In genomic region chr4:135312706-135313105, GRCm38 (mm10) we compare ENCODE assay signal across 8 mouse cellular contexts. TPM values are rescaled to one million over a fixed set of nuclear protein-coding genes. Genes with fewer than 3 reads are reported as not detected.
A peak's percentile ranks its signal among the peaks of the same experiment; 100 is the strongest.
DNase-seq lines count a peak whose midpoint lies in the region; ATAC-seq and TF ChIP-seq lines count a peak whose summit lies in the region.
"Had no signal": no experiment of that assay in that cellular context is flagged by ENCODE, and none has a peak within 500 bp of the region (broad histone marks: within the 10 kb centered on the region; RNA-seq: fewer than 3 reads in every experiment).

No protein-coding gene starts in this region.

- H3K9me3 ChIP-seq in CH12.LX (replicated peaks; ENCODE audit: low read length) = peaks cover 16% of the 10 kb centered on the region
- H3K9me3 ChIP-seq in heart, embryonic 12.5 days (replicated peaks) = peaks cover 8% of the 10 kb centered on the region; the same call in 1 of the 2 replicates
- H3K9me3 ChIP-seq: neural tube, embryonic 13.5 days had no signal

- no peak for TF ChIP-seq RAD21 in CH12.LX (IDR thresholded peaks at IDR 0.05; ENCODE audit: low read depth, low read length)

- DNase-seq in 3134 (ENCODE audit: extremely low read depth, insufficient read length, low spot score) (peak; percentile 34), CH12.LX (ENCODE audit: extremely low read depth) (no peak)
- DNase-seq in cerebellum, adult 2 months = peak in 1 of 2 experiments; percentile 49
- peak; percentile 83 to 86 for DNase-seq in kidney, postnatal 36 days
- no peak for DNase-seq in frontal cortex, postnatal 10 days (ENCODE audit: low spot score in 2 of 2)

- peak overlapping the region; percentile 5; the same call in 1 of the 2 replicates for H3K9ac ChIP-seq in CH12.LX (ENCODE audit: insufficient read depth, low read depth)
- peak overlapping the region; percentile 2; the same call in 1 of the 2 replicates for H3K9ac ChIP-seq in heart, embryonic 12.5 days
- H3K9ac ChIP-seq: neural tube, embryonic 13.5 days had no signal

- dilution Hi-C loops in CH12.LX (cut with MboI; ENCODE audit: extremely low pct_ligation_motif_present, extremely low pct_unique_long_range_greater_than_20kb, low sequenced_read_pairs) = no loop called here

- H3K4me3 ChIP-seq in CH12.LX (replicated peaks in 1 of 3; ENCODE audit: low read depth in 2 of 3, low read length in 2 of 3, poor library complexity in 1 of 3) = no peak overlapping the region
- H3K4me3 ChIP-seq in cerebellum, adult 2 months (replicated peaks; ENCODE audit: insufficient read depth, low read depth, low read length) = no peak overlapping the region
- H3K4me3 ChIP-seq in heart, embryonic 12.5 days = no peak overlapping the region
- H3K4me3 ChIP-seq: neural tube, embryonic 13.5 days had no signal

- no peak for TF ChIP-seq POLR2A in CH12.LX (IDR thresholded peaks at IDR 0.05; ENCODE audit: low read depth, low read length)
- no peak for TF ChIP-seq POLR2A in cerebellum, adult 2 months (IDR thresholded peaks at IDR 0.05; ENCODE audit: borderline replicate concordance, insufficient read depth, low read length)

- no peaks in the 10 kb centered on the region for H3K27me3 ChIP-seq in CH12.LX (replicated peaks)
- no peaks in the 10 kb centered on the region for H3K27me3 ChIP-seq in cerebellum, adult 2 months (ENCODE audit: control insufficient read depth, insufficient read depth, low read length)
- no peaks in the 10 kb centered on the region for H3K27me3 ChIP-seq in heart, embryonic 12.5 days (replicated peaks)
- H3K27me3 ChIP-seq: neural tube, embryonic 13.5 days had no signal

- H3K27ac ChIP-seq in CH12.LX (ENCODE audit: insufficient read depth, low read depth) = peak overlapping the region; percentile 99
- H3K27ac ChIP-seq in cerebellum, adult 2 months (ENCODE audit: insufficient read depth, low read length) = peak overlapping the region; percentile 27; the same call in 1 of the 2 replicates
- H3K27ac ChIP-seq in heart, embryonic 12.5 days (ENCODE audit: poor library complexity, severe bottlenecking) = peak overlapping the region; percentile 94
- H3K27ac ChIP-seq: neural tube, embryonic 13.5 days had no signal

- peaks cover 18 to 54% of the 10 kb centered on the region in 2 experiments for H3K4me1 ChIP-seq in CH12.LX (ENCODE audit: control insufficient read depth in 1 of 2, insufficient read depth in 2 of 2)
- no peaks in the 10 kb centered on the region for H3K4me1 ChIP-seq in cerebellum, adult 2 months (ENCODE audit: control insufficient read depth, insufficient read depth, low read length)
- H3K4me1 ChIP-seq in heart, embryonic 12.5 days (replicated peaks) = peaks cover 52% of the 10 kb centered on the region

- 3% methylated on average over 4 of the region's 4 CpGs for WGBS in cerebellum, adult 2 months
- 16% methylated on average over 4 of the region's 4 CpGs for WGBS in heart, embryonic 12.5 days

- TF ChIP-seq EP300 in CH12.LX (IDR thresholded peaks at IDR 0.05; ENCODE audit: low read length) = no peak

- peak overlapping the region; percentile 94 for H3K4me2 ChIP-seq in CH12.LX (ENCODE audit: insufficient read depth, low read depth, poor library complexity, severe bottlenecking)
- H3K4me2 ChIP-seq in heart, embryonic 12.5 days = peak overlapping the region; percentile 47
- H3K4me2 ChIP-seq: neural tube, embryonic 13.5 days had no signal

- no peaks in the 10 kb centered on the region for H3K79me2 ChIP-seq in CH12.LX (replicated peaks; ENCODE audit: control insufficient read depth, extremely low read depth, insufficient read depth, poor library complexity, severe bottlenecking)

- in situ Hi-C loops in CH12.LX (cut with MboI; ENCODE audit: low pct_ligation_motif_present, low pct_unique_long_range_greater_than_20kb, low sequenced_read_pairs) = loop anchor here (5.0 to 10.0 kb wide), 3 partner anchors 35 to 238 kb away; no protein-coding TSS in a partner anchor

- no peak for TF ChIP-seq CTCF in CH12.LX (conservative IDR thresholded peaks at IDR 0.05 in 1 of 2, IDR thresholded peaks at IDR 0.05 in 1 of 2; ENCODE audit: low read depth in 2 of 2, low read length in 2 of 2)
- TF ChIP-seq CTCF in cerebellum, adult 2 months (IDR thresholded peaks at IDR 0.05; ENCODE audit: borderline replicate concordance, insufficient read depth, low read depth, low read length) = no peak

- H3K36me3 ChIP-seq in CH12.LX (replicated peaks in 1 of 2; ENCODE audit: control insufficient read depth in 1 of 2, insufficient read depth in 1 of 2, low read length in 1 of 2) = peaks cover 30 to 37% of the 10 kb centered on the region in 2 experiments
- H3K36me3 ChIP-seq in heart, embryonic 12.5 days = peaks cover 31% of the 10 kb centered on the region

- peak; percentile 51; the same call in 1 of the 2 replicates for ATAC-seq in heart, embryonic 12.5 days (ENCODE audit: insufficient number of reproducible peaks, low FRiP score)
- peak; percentile 26; the same call in 1 of the 2 replicates for ATAC-seq in megakaryocyte progenitor cell, adult 5-6 weeks (replicated peaks; ENCODE audit: poor library complexity)

TF ChIP-seq in CH12.LX, 34 proteins besides CTCF, POLR2A, EP300 and RAD21:
- TF ChIP-seq TCF12 (IDR thresholded peaks at IDR 0.05; ENCODE audit: low read depth, low read length) (no peak), ETS1 (conservative IDR thresholded peaks at IDR 0.05; ENCODE audit: low read depth, low read length) (no peak), MAFK (IDR thresholded peaks at IDR 0.05; ENCODE audit: insufficient replicate concordance, low read length) (no peak), ZC3H11A (IDR thresholded peaks at IDR 0.05; ENCODE audit: low read depth, low read length) (no peak), GABPA (IDR thresholded peaks at IDR 0.05; ENCODE audit: insufficient replicate concordance, low read depth, low read length) (no peak), RCOR1 (conservative IDR thresholded peaks at IDR 0.05; ENCODE audit: low read depth, low read length) (no peak), UBTF (IDR thresholded peaks at IDR 0.05; ENCODE audit: low read depth, low read length) (no peak), PAX5 (IDR thresholded peaks at IDR 0.05; ENCODE audit: low read length) (no peak), TBP (conservative IDR thresholded peaks at IDR 0.05; ENCODE audit: low read depth, low read length) (no peak), JUND (conservative IDR thresholded peaks at IDR 0.05; ENCODE audit: low read depth, low read length) (no peak), USF1 (IDR thresholded peaks at IDR 0.05; ENCODE audit: low read depth, low read length) (no peak), KAT2A (IDR thresholded peaks at IDR 0.05; ENCODE audit: insufficient replicate concordance, low read length) (no peak), NRF1 (IDR thresholded peaks at IDR 0.05; ENCODE audit: low read depth, low read length) (no peak), CHD1 (IDR thresholded peaks at IDR 0.05; ENCODE audit: low read depth, low read length) (no peak)

RNA-seq across cellular contexts. Expression of gene Clic4, which starts 40.1 kb away (rescaled TPM):
- 124 and 154 TPM in 2 replicates for total RNA-seq in CH12.LX (2012; rRNA removed)
- total RNA-seq in CH12.LX (2014; rRNA removed) = 182 and 199 TPM in 2 replicates
- 198 and 214 TPM in 2 replicates for polyA plus RNA-seq in CH12.LX (2012; ENCODE audit: insufficient read length, low read depth)
- 92.3 and 98.4 TPM in 2 replicates for polyA plus RNA-seq in cerebellum, adult 2 months (2012; rRNA removed)
- polyA plus RNA-seq in heart, embryonic 12.5 days (2016; fragmentation: Nextera tagmentation; extraction: Ambion mirVana) = 291 and 300 TPM in 2 replicates
- 28.2 and 34.1 TPM in 2 replicates for total RNA-seq in megakaryocyte progenitor cell, adult 5-6 weeks (2015)
- total RNA-seq in megakaryocyte progenitor cell, adult 5-6 weeks (2017) = 29.9 and 35.1 TPM in 2 replicates

RNA-seq across cellular contexts. Expression of gene Srrm1, which starts 40.4 kb away (rescaled TPM):
- total RNA-seq in CH12.LX (2012; rRNA removed) = 23.6 and 26.0 TPM in 2 replicates
- total RNA-seq in CH12.LX (2014; rRNA removed) = 12.3 and 14.2 TPM in 2 replicates
- 171 and 180 TPM in 2 replicates for polyA plus RNA-seq in CH12.LX (2012; ENCODE audit: insufficient read length, low read depth)
- 124 and 130 TPM in 2 replicates for polyA plus RNA-seq in cerebellum, adult 2 months (2012; rRNA removed)
- polyA plus RNA-seq in heart, embryonic 12.5 days (2016; fragmentation: Nextera tagmentation; extraction: Ambion mirVana) = 170 and 178 TPM in 2 replicates
- total RNA-seq in megakaryocyte progenitor cell, adult 5-6 weeks (2015) = 204 and 218 TPM in 2 replicates
- 112 and 141 TPM in 2 replicates for total RNA-seq in megakaryocyte progenitor cell, adult 5-6 weeks (2017)

Comparison
In these comparisons a context has a peak if more than half of its experiments do, and no peak if none do; other contexts are left out.
1. DNase-seq: peak in 3134 (single experiment) and kidney, postnatal 36 days (2 of 2); none in CH12.LX (single experiment) and frontal cortex, postnatal 10 days (0 of 2).
2. H3K27ac ChIP-seq: peak in every context shown above with its lines; median percentile 99 in CH12.LX; 94 in heart, embryonic 12.5 days; 27 in cerebellum, adult 2 months.